Comparison of ENCODE assay signal across 25 mouse cellular contexts in the genomic region with DNA sequence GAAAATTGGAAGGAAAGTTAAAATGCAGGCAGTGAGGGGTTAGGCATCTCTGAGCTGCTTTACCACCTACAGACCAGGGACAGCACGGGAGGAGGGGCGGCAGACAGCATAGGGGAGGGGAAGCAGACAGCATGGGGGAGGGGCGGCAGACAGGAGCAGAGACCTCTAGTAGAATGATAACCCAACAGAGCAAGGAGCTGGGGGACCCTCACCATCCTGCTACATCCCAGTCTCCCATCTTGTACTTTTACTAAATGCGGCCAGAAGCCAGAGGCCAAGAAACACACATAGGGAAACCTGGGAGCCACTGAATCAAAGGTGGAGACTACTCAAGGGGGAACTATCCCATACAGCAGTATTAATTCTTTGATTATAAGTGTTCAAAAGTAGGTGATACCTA. TPM values are rescaled to one million over a fixed set of nuclear protein-coding genes. Genes with fewer than 3 reads are reported as not detected.
"Had no signal": no experiment of that assay in that cellular context is flagged by ENCODE, and none has a peak within 500 bp of the region (broad histone marks: within the 10 kb centered on the region; RNA-seq: fewer than 3 reads in every experiment).

No protein-coding gene starts in this region.

- H3K4me3 ChIP-seq: neural tube, embryonic 13.5 days; neural tube, embryonic 15.5 days; stomach, embryonic 15.5 days had no signal

- DNase-seq: retina, postnatal 1 day; right cerebral cortex, adult 18-20 months; right cerebral cortex, postnatal 14 days; right cerebral cortex, postnatal 25 days; right cerebral cortex, postnatal 4 days; spleen, adult 18-20 months; thymus, adult 18-20 months; thymus, adult 2 months; thymus, postnatal 14 days; thymus, postnatal 25 days; thymus, postnatal 36 days; thymus, postnatal 4 days had no signal

- H3K36me3 ChIP-seq: neural tube, embryonic 13.5 days; neural tube, embryonic 15.5 days; stomach, embryonic 15.5 days had no signal

- H3K27ac ChIP-seq: neural tube, embryonic 13.5 days; neural tube, embryonic 15.5 days; stomach, embryonic 15.5 days; stomach, postnatal 0 days had no signal

- H3K27me3 ChIP-seq: neural tube, embryonic 13.5 days; neural tube, embryonic 15.5 days; stomach, embryonic 15.5 days had no signal

- H3K4me2 ChIP-seq: neural tube, embryonic 13.5 days; neural tube, embryonic 15.5 days; stomach, embryonic 15.5 days had no signal

- H3K9ac ChIP-seq: neural tube, embryonic 13.5 days; neural tube, embryonic 15.5 days; stomach, embryonic 15.5 days had no signal

- H3K9me3 ChIP-seq: neural tube, embryonic 13.5 days; neural tube, embryonic 15.5 days; stomach, embryonic 15.5 days had no signal

- H3K4me1 ChIP-seq: neural tube, embryonic 13.5 days; neural tube, embryonic 15.5 days; stomach, embryonic 15.5 days had no signal

RNA-seq across cellular contexts. Expression of a gene that starts 59.1 kb away (rescaled TPM):
- total RNA-seq: neutrophil, adult 5-6 weeks had no signal
- polyA plus RNA-seq: neural tube, embryonic 13.5 days; neural tube, embryonic 14.5 days; neural tube, embryonic 15.5 days; small intestine, adult 2 months; spleen, adult 2 months; stomach, embryonic 14.5 days; stomach, embryonic 15.5 days; stomach, embryonic 16.5 days; stomach, postnatal 0 days; testis, adult 2 months; thymus, adult 2 months; thymus, postnatal 0 days; urinary bladder, adult 2 months had no signal
